Mouse (Mus musculus) E14TG2a.4 (cell line): ENCODE measurements around the gene Rnf144b.
A peak's percentile ranks its signal among the peaks of the same experiment; 100 is the strongest.

Experiments
- H3K27me3 ChIP-seq: 2 replicates; pipeline ENCODE4 v1.6.1; 2014; ENCODE audit warnings: low read length, control low read depth; ENCODE audit not compliant: insufficient read depth
- H3K36me3 ChIP-seq: 2 replicates; pipeline ENCODE4 v1.6.1; 2014; ENCODE audit warnings: low read length, control low read depth; ENCODE audit not compliant: insufficient read depth
- H3K4me1 ChIP-seq: replicated peaks from 2 replicates; pipeline ENCODE4 v1.6.1; 2014; ENCODE audit warnings: low read depth, low read length, control low read depth
- H3K4me3 ChIP-seq: replicated peaks from 2 replicates; pipeline ENCODE4 v1.5.1; 2014; ENCODE audit warnings: mild to moderate bottlenecking, low read length
- H3K9me3 ChIP-seq: 2 replicates; pipeline ENCODE4 v1.6.1; 2014; ENCODE audit warnings: low read length, control low read depth
- CTCF ChIP-seq: conservative IDR thresholded peaks from 2 replicates; pipeline ENCODE4 v1.5.1; 2014; ENCODE audit warnings: low read length
- NANOG ChIP-seq: IDR thresholded peaks from 2 replicates; pipeline ENCODE4 v1.6.1; 2014; ENCODE audit warnings: borderline replicate concordance, low read length, mixed read lengths
- POU5F1 ChIP-seq: IDR thresholded peaks from 2 replicates; pipeline ENCODE4 v1.6.1; 2014; ENCODE audit warnings: low read length, borderline replicate concordance

The Rnf144b gene

GRCm38 (mm10) chr13:47122537-47123430, at the start of gene Rnf144b:
Gene Rnf144b (plus strand): TSS chr13:47122656.
- H3K36me3 ChIP-seq = no peaks in the 10 kb centered on the region
- H3K9me3 ChIP-seq = no peaks in the 10 kb centered on the region
- peaks cover 45% of the 10 kb centered on the region for H3K4me1 ChIP-seq
- peak within 1 kb of the TSS; percentile 78 for H3K4me3 ChIP-seq
- peaks cover 39% of the 10 kb centered on the region for H3K27me3 ChIP-seq
- TF ChIP-seq POU5F1 (no peak), CTCF (no peak), NANOG (no peak)

GRCm38 (mm10) chr13:47076156-47076555, 46.3 kb upstream of the Rnf144b start:
- H3K4me3 ChIP-seq = no peak overlapping the region
- TF ChIP-seq NANOG (no peak), POU5F1 (no peak), CTCF (no peak)

GRCm38 (mm10) chr13:47077367-47077766, 45.1 kb upstream of the Rnf144b start:
- Histone ChIP-seq H3K4me3 (no peak overlapping the region), H3K27me3 (no peaks in the 10 kb centered on the region), H3K36me3 (peaks cover 79% of the 10 kb centered on the region), H3K4me1 (peaks cover 9% of the 10 kb centered on the region), H3K9me3 (no peaks in the 10 kb centered on the region)
- TF ChIP-seq NANOG = no peak
- no peak for TF ChIP-seq CTCF
- no peak for TF ChIP-seq POU5F1

More at GRCm38 (mm10) chr13:47076156-47076555, 46.3 kb upstream of the Rnf144b start:
- H3K27me3 ChIP-seq = no peaks in the 10 kb centered on the region
- no peaks in the 10 kb centered on the region for H3K9me3 ChIP-seq
- H3K4me1 ChIP-seq = peaks cover 14% of the 10 kb centered on the region
- peaks cover 82% of the 10 kb centered on the region for H3K36me3 ChIP-seq

- no peaks in the 10 kb centered on the region for H3K27me3 ChIP-seq
- H3K4me1 ChIP-seq = peaks cover 16% of the 10 kb centered on the region
- H3K36me3 ChIP-seq = peaks cover 75% of the 10 kb centered on the region
- no peak overlapping the region for H3K4me3 ChIP-seq
- TF ChIP-seq CTCF (peak; percentile 61), NANOG (no peak)
- no peaks in the 10 kb centered on the region for H3K9me3 ChIP-seq
Measured at GRCm38 (mm10) chr13:47078799-47079198, 43.7 kb upstream of the Rnf144b start.

GRCm38 (mm10) chr13:47080905-47081505, 41.5 kb upstream of the Rnf144b start:
- Histone ChIP-seq H3K4me1 (peaks cover 15% of the 10 kb centered on the region), H3K4me3 (no peak overlapping the region), H3K9me3 (no peaks in the 10 kb centered on the region), H3K36me3 (peaks cover 76% of the 10 kb centered on the region), H3K27me3 (no peaks in the 10 kb centered on the region)
- TF ChIP-seq CTCF = peak; percentile 47
- TF ChIP-seq POU5F1 = no peak
- TF ChIP-seq NANOG = no peak

- TF ChIP-seq POU5F1 (no peak), NANOG (no peak), CTCF (no peak)
- Histone ChIP-seq H3K9me3 (no peaks in the 10 kb centered on the region), H3K4me1 (no peaks in the 10 kb centered on the region; the same call in 1 of the 2 replicates), H3K27me3 (no peaks in the 10 kb centered on the region), H3K4me3 (no peak overlapping the region), H3K36me3 (peaks cover 92% of the 10 kb centered on the region)
Measured at GRCm38 (mm10) chr13:47088433-47088832, 34.0 kb upstream of the Rnf144b start.

GRCm38 (mm10) chr13:47089271-47089670, 33.2 kb upstream of the Rnf144b start:
- TF ChIP-seq NANOG = no peak
- no peak for TF ChIP-seq POU5F1
- no peak for TF ChIP-seq CTCF
- no peak overlapping the region for H3K4me3 ChIP-seq
- peaks cover 97% of the 10 kb centered on the region for H3K36me3 ChIP-seq
- no peaks in the 10 kb centered on the region for H3K9me3 ChIP-seq
- no peaks in the 10 kb centered on the region for H3K27me3 ChIP-seq
- peaks cover 5% of the 10 kb centered on the region for H3K4me1 ChIP-seq

GRCm38 (mm10) chr13:47093791-47094190, 28.7 kb upstream of the Rnf144b start:
- Histone ChIP-seq H3K36me3 (peaks cover 98% of the 10 kb centered on the region), H3K4me1 (peaks cover 23% of the 10 kb centered on the region), H3K4me3 (no peak overlapping the region), H3K27me3 (no peaks in the 10 kb centered on the region), H3K9me3 (no peaks in the 10 kb centered on the region)
- no peak for TF ChIP-seq POU5F1
- no peak for TF ChIP-seq CTCF
- no peak for TF ChIP-seq NANOG

GRCm38 (mm10) chr13:47096591-47096990, 25.9 kb upstream of the Rnf144b start:
- H3K4me1 ChIP-seq = peaks cover 26% of the 10 kb centered on the region

More at GRCm38 (mm10) chr13:47096591-47096990, 25.9 kb upstream of the Rnf144b start:
- H3K27me3 ChIP-seq = no peaks in the 10 kb centered on the region
- TF ChIP-seq NANOG (no peak), POU5F1 (no peak), CTCF (no peak)
- H3K9me3 ChIP-seq = no peaks in the 10 kb centered on the region
- no peak overlapping the region for H3K4me3 ChIP-seq
- peaks cover 97% of the 10 kb centered on the region for H3K36me3 ChIP-seq
